Mouse (Mus musculus) megakaryocyte progenitor cell, adult 5-6 weeks (primary cell): ENCODE data around the gene Yrdc. TPM values are rescaled to one million over a fixed set of nuclear protein-coding genes. Genes with fewer than 3 reads are reported as not detected.

Experiments used
- total RNA-seq, 2 experiments: library from RNA; stranded (forward) in 1 of 2; stranded (reverse) in 1 of 2; fragments of 157-497, 149-512 nt in 1 of 2; fragments of 200-1000 nt in 1 of 2; gene quantifications; 2 replicates each; pipeline versions ENCODE4 v1.2.3 to v1.2.4; 2015 to 2017

The Yrdc gene
- total RNA-seq, 2 experiments from 2014 or later = 32.8 to 56.7 TPM

Other genes starting within 250 kb of the Yrdc start
- gene 3100002H09Rik, start 239.9 kb upstream of the Yrdc start, total RNA-seq (2015) = not detected in 2 replicates
- not detected in 2 replicates for gene 3100002H09Rik, start 239.9 kb upstream of the Yrdc start, total RNA-seq (2017)
- 0.05 TPM in 1 of 2 replicates, not detected in the other for gene Pou3f1, start 193.9 kb upstream of the Yrdc start, total RNA-seq (2015)
- not detected in 2 replicates for gene Pou3f1, start 193.9 kb upstream of the Yrdc start, total RNA-seq (2017)
- 78.0 and 81.5 TPM in 2 replicates for gene Utp11, start 157.1 kb upstream of the Yrdc start, total RNA-seq (2015)
- gene Utp11, start 157.1 kb upstream of the Yrdc start, total RNA-seq (2017) = 70.8 and 93.1 TPM in 2 replicates
- gene Fhl3, start 150.0 kb upstream of the Yrdc start, total RNA-seq (2015) = 17.1 and 19.3 TPM in 2 replicates
- gene Fhl3, start 150.0 kb upstream of the Yrdc start, total RNA-seq (2017) = 4.9 and 5.3 TPM in 2 replicates
- gene Sf3a3, start 135.9 kb upstream of the Yrdc start, total RNA-seq (2015) = 98.5 and 113 TPM in 2 replicates
- 158 and 175 TPM in 2 replicates for gene Sf3a3, start 135.9 kb upstream of the Yrdc start, total RNA-seq (2017)
- gene Inpp5b, start 108.8 kb upstream of the Yrdc start, total RNA-seq (2015) = 32.9 and 36.0 TPM in 2 replicates
- gene Inpp5b, start 108.8 kb upstream of the Yrdc start, total RNA-seq (2017) = 28.6 and 31.4 TPM in 2 replicates
- 30.0 and 43.0 TPM in 2 replicates for gene Mtf1, start 48.6 kb upstream of the Yrdc start, total RNA-seq (2015)
- 27.8 and 35.8 TPM in 2 replicates for gene Mtf1, start 48.6 kb upstream of the Yrdc start, total RNA-seq (2017)
- 4.4 and 6.7 TPM in 2 replicates for gene 1110065P20Rik, start 517 bp downstream of the Yrdc start, total RNA-seq (2015)
- gene 1110065P20Rik, start 517 bp downstream of the Yrdc start, total RNA-seq (2017) = 4.0 and 6.3 TPM in 2 replicates
- 0.07 TPM in 1 of 2 replicates, not detected in the other for gene Maneal, start 11.5 kb downstream of the Yrdc start, total RNA-seq (2015)
- gene Maneal, start 11.5 kb downstream of the Yrdc start, total RNA-seq (2017) = 0.14 and 0.17 TPM in 2 replicates
- gene Epha10, start 30.2 kb downstream of the Yrdc start, total RNA-seq (2015) = not detected in 2 replicates
- gene Epha10, start 30.2 kb downstream of the Yrdc start, total RNA-seq (2017) = not detected in 2 replicates
- gene 9930104L06Rik, start 86.4 kb downstream of the Yrdc start, total RNA-seq (2015) = 4.4 and 6.5 TPM in 2 replicates
- 7.9 and 9.1 TPM in 2 replicates for gene 9930104L06Rik, start 86.4 kb downstream of the Yrdc start, total RNA-seq (2017)
- gene Cdca8, start 88.6 kb downstream of the Yrdc start, total RNA-seq (2015) = 115 and 125 TPM in 2 replicates
- gene Cdca8, start 88.6 kb downstream of the Yrdc start, total RNA-seq (2017) = 121 and 137 TPM in 2 replicates
- gene Rspo1, start 135.8 kb downstream of the Yrdc start, total RNA-seq (2015) = 0.89 and 2.6 TPM in 2 replicates
- gene Rspo1, start 135.8 kb downstream of the Yrdc start, total RNA-seq (2017) = 0.41 and 0.71 TPM in 2 replicates
- gene Gnl2, start 165.9 kb downstream of the Yrdc start, total RNA-seq (2015) = 87.0 and 101 TPM in 2 replicates
- 133 and 205 TPM in 2 replicates for gene Gnl2, start 165.9 kb downstream of the Yrdc start, total RNA-seq (2017)
- gene Dnali1, start 215.0 kb downstream of the Yrdc start, total RNA-seq (2015) = 0.15 TPM in 1 of 2 replicates, not detected in the other
- not detected in 2 replicates for gene Dnali1, start 215.0 kb downstream of the Yrdc start, total RNA-seq (2017)
- gene Snip1, start 216.0 kb downstream of the Yrdc start, total RNA-seq (2015) = 22.0 and 28.6 TPM in 2 replicates
- gene Snip1, start 216.0 kb downstream of the Yrdc start, total RNA-seq (2017) = 28.3 and 33.5 TPM in 2 replicates
- 37.5 and 48.8 TPM in 2 replicates for gene Meaf6, start 234.5 kb downstream of the Yrdc start, total RNA-seq (2015)
- 39.0 and 57.7 TPM in 2 replicates for gene Meaf6, start 234.5 kb downstream of the Yrdc start, total RNA-seq (2017)